In the genomic region with DNA sequence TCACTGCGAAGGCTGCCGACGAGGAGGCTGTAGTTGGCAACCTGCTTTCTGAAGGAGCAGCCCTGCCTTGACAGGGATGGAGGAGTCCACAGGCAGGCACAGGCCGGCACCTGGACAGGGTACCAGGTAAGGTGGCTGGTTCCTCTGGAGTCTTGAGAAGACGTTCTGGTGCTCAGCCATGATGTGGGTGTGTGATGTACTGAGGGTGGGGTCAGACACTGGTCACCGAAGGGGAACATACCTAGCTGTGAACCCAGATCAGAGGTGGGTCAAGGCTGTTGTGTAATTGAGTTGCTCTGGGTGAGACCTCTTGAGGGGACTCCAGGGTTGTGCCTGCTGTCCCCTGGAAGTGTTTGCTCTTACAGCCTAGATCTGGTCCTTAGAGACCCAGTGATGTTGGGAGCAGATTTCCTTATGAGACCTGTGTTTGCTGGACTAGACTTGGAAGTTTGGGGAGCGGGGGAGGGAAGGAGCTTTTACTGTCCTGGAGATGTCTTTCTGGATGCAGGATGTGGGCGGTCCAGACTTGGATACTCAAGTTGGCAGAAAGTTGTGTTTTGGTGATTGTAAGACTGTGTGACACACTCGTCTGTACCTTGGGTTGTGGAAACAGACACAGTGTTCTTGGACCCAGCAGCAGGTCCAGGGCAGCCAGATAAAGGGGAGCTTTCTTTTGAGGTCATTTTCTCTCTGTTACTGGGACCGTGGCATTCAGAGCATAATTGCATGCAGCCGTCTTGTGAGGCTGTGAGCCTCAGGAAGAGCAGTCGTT, we compare ENCODE assay signal across 9 mouse cellular contexts.
A peak's percentile ranks its signal among the peaks of the same experiment; 100 is the strongest.
DNase-seq lines count a peak whose midpoint lies in the region; ATAC-seq and TF ChIP-seq lines count a peak whose summit lies in the region.
"Had no signal": no experiment of that assay in that cellular context is flagged by ENCODE, and none has a peak within 500 bp of the region (broad histone marks: within the 10 kb centered on the region; RNA-seq: fewer than 3 reads in every experiment).

No protein-coding gene starts in this region.

- peak overlapping the region; percentile 13 for H3K4me3 ChIP-seq in forebrain, embryonic 14.5 days (ENCODE audit: low read depth, low read length)
- H3K4me3 ChIP-seq in hindbrain, postnatal 0 days (ENCODE audit: low read length) = no peak overlapping the region
- no peak overlapping the region for H3K4me3 ChIP-seq in neural tube, embryonic 13.5 days

- H3K9me3 ChIP-seq in forebrain, embryonic 14.5 days (replicated peaks; ENCODE audit: control insufficient read depth, low read length) = no peaks in the 10 kb centered on the region
- H3K9me3 ChIP-seq in hindbrain, postnatal 0 days (ENCODE audit: low read length) = no peaks in the 10 kb centered on the region
- H3K9me3 ChIP-seq in neural tube, embryonic 13.5 days = no peaks in the 10 kb centered on the region

- peak overlapping the region; percentile 43; the same call in 1 of the 2 replicates for H3K9ac ChIP-seq in forebrain, embryonic 14.5 days (ENCODE audit: low read length)
- H3K9ac ChIP-seq in hindbrain, postnatal 0 days (replicated peaks; ENCODE audit: low read length) = no peak overlapping the region
- H3K9ac ChIP-seq in neural tube, embryonic 13.5 days = peak overlapping the region; percentile 51; the same call in 1 of the 2 replicates

- intact Hi-C loops in heart, postnatal 25 days (cut with DNase I) = no loop called here
- intact Hi-C loops in heart, postnatal 14 days (cut with DNase I) = no loop called here

- no peaks in the 10 kb centered on the region for H3K27me3 ChIP-seq in forebrain, embryonic 14.5 days (replicated peaks; ENCODE audit: control insufficient read depth, insufficient read depth, low read length)
- H3K27me3 ChIP-seq in hindbrain, postnatal 0 days (ENCODE audit: insufficient read depth, low read length) = no peaks in the 10 kb centered on the region
- peaks cover 19% of the 10 kb centered on the region; the same call in 1 of the 2 replicates for H3K27me3 ChIP-seq in neural tube, embryonic 13.5 days

- H3K4me1 ChIP-seq in forebrain, embryonic 14.5 days (ENCODE audit: control insufficient read depth, insufficient read depth, low read length) = peaks cover 26% of the 10 kb centered on the region
- H3K4me1 ChIP-seq in hindbrain, postnatal 0 days (ENCODE audit: insufficient read depth, low read length) = peaks cover 18% of the 10 kb centered on the region
- H3K4me1 ChIP-seq in neural tube, embryonic 13.5 days (replicated peaks) = peaks cover 40% of the 10 kb centered on the region

- H3K36me3 ChIP-seq in forebrain, embryonic 14.5 days (ENCODE audit: control insufficient read depth, insufficient read depth, low read length) = no peaks in the 10 kb centered on the region
- H3K36me3 ChIP-seq in hindbrain, postnatal 0 days (ENCODE audit: insufficient read depth, low read length) = no peaks in the 10 kb centered on the region
- no peaks in the 10 kb centered on the region for H3K36me3 ChIP-seq in neural tube, embryonic 13.5 days

- peak overlapping the region; percentile 59 for H3K4me2 ChIP-seq in forebrain, embryonic 14.5 days (ENCODE audit: low read length)
- 0 out of 2 replicates have a peak overlapping the region, but pooled peaks have one; percentile 17 for H3K4me2 ChIP-seq in hindbrain, postnatal 0 days (ENCODE audit: low read depth, low read length)
- peak overlapping the region; percentile 38 for H3K4me2 ChIP-seq in neural tube, embryonic 13.5 days

- no peak for ATAC-seq in forebrain, embryonic 14.5 days
- ATAC-seq in hindbrain, postnatal 0 days = peak; percentile 62
- ATAC-seq in neural tube, embryonic 13.5 days (ENCODE audit: low read depth) = no peak

- DNase-seq in heart, postnatal 25 days (ENCODE audit: low spot score) = peak; percentile 39
- no peak for DNase-seq in heart, postnatal 14 days
- DNase-seq in forebrain, embryonic 14.5 days (ENCODE audit: low spot score) = peak; percentile 13
- no peak for DNase-seq in hindbrain, postnatal 0 days (ENCODE audit: low spot score)
- DNase-seq in layer of hippocampus, postnatal 10 days (ENCODE audit: low spot score in 2 of 2) = no peak
- no peak for DNase-seq in kidney, postnatal 14 days
- DNase-seq in kidney, postnatal 10 days = no peak
- DNase-seq: heart, postnatal 10 days had no signal

- WGBS in forebrain, embryonic 14.5 days = 38% methylated on average over 12 of the region's 12 CpGs
- 42% methylated on average over 12 of the region's 12 CpGs for WGBS in hindbrain, postnatal 0 days
- WGBS in neural tube, embryonic 13.5 days = 39% methylated on average over 12 of the region's 12 CpGs

- no peak for TF ChIP-seq CTCF in hindbrain, postnatal 0 days (IDR thresholded peaks at IDR 0.05; ENCODE audit: low read depth)

- peak overlapping the region; percentile 77 for H3K27ac ChIP-seq in forebrain, embryonic 14.5 days (ENCODE audit: low read depth, low read length)
- H3K27ac ChIP-seq in hindbrain, postnatal 0 days = no peak overlapping the region
- H3K27ac ChIP-seq in neural tube, embryonic 13.5 days (replicated peaks) = no peak overlapping the region

Comparison
In these comparisons a context has a peak if more than half of its experiments do, and no peak if none do; other contexts are left out.
1. DNase-seq: peak in heart, postnatal 25 days (single experiment) and forebrain, embryonic 14.5 days (single experiment); none in heart, postnatal 14 days (0 of 2), hindbrain, postnatal 0 days (single experiment), layer of hippocampus, postnatal 10 days (0 of 2), kidney, postnatal 14 days (single experiment) and kidney, postnatal 10 days (single experiment).
2. Peak in every context shown above with its lines, with median percentiles within 50 percentile points of each other: H3K4me2 ChIP-seq.